Comparison of ENCODE assay signal across 10 mouse cellular contexts in genomic region chr5:111414770-111415249, GRCm38 (mm10). TPM values are rescaled to one million over a fixed set of nuclear protein-coding genes. Genes with fewer than 3 reads are reported as not detected.
DNase-seq lines count a peak whose midpoint lies in the region; ATAC-seq and TF ChIP-seq lines count a peak whose summit lies in the region.
"Had no signal": no experiment of that assay in that cellular context is flagged by ENCODE, and none has a peak within 500 bp of the region (broad histone marks: within the 10 kb centered on the region; RNA-seq: fewer than 3 reads in every experiment).

No protein-coding gene starts in this region.

- no peak for DNase-seq in intestine, embryonic 14.5 days (ENCODE audit: low spot score)
- DNase-seq in spleen, postnatal 10 days (ENCODE audit: low spot score in 2 of 2) = no peak
- DNase-seq in right cerebral cortex, adult 18-20 months = no peak

- H3K27me3 ChIP-seq in intestine, embryonic 14.5 days (replicated peaks; ENCODE audit: control insufficient read depth, insufficient read depth, low read length) = peaks cover 6% of the 10 kb centered on the region
- H3K27me3 ChIP-seq in intestine, postnatal 0 days (replicated peaks; ENCODE audit: control insufficient read depth, insufficient read depth, low read length) = peaks cover 46% of the 10 kb centered on the region
- no peaks in the 10 kb centered on the region for H3K27me3 ChIP-seq in forebrain, embryonic 15.5 days
- peaks cover 74% of the 10 kb centered on the region for H3K27me3 ChIP-seq in limb, embryonic 12.5 days
- H3K27me3 ChIP-seq in neural tube, embryonic 14.5 days (ENCODE audit: control insufficient read depth, insufficient read depth, low read length) = peaks cover 2% of the 10 kb centered on the region; the same call in 1 of the 2 replicates

- no peak overlapping the region for H3K4me3 ChIP-seq in intestine, embryonic 14.5 days (ENCODE audit: low read depth, low read length)
- H3K4me3 ChIP-seq in intestine, postnatal 0 days (ENCODE audit: low read depth, low read length) = no peak overlapping the region
- H3K4me3 ChIP-seq in forebrain, embryonic 15.5 days = peak overlapping the region; percentile 74
- peak overlapping the region; percentile 65 for H3K4me3 ChIP-seq in limb, embryonic 12.5 days (replicated peaks)
- no peak overlapping the region for H3K4me3 ChIP-seq in neural tube, embryonic 14.5 days (ENCODE audit: low read depth, low read length)

- no peak for TF ChIP-seq CTCF in intestine, postnatal 0 days (IDR thresholded peaks at IDR 0.05; ENCODE audit: low read depth)

- H3K4me2 ChIP-seq in intestine, embryonic 14.5 days (ENCODE audit: low read length) = peak overlapping the region; percentile 86; the same call in 1 of the 2 replicates
- no peak overlapping the region for H3K4me2 ChIP-seq in intestine, postnatal 0 days (replicated peaks; ENCODE audit: low read depth)
- peak overlapping the region; percentile 83 for H3K4me2 ChIP-seq in forebrain, embryonic 15.5 days (replicated peaks)
- H3K4me2 ChIP-seq in limb, embryonic 12.5 days = peak overlapping the region; percentile 90
- peak overlapping the region; percentile 96; the same call in 1 of the 2 replicates for H3K4me2 ChIP-seq in neural tube, embryonic 14.5 days (ENCODE audit: low read depth, low read length)

- no peaks in the 10 kb centered on the region for H3K9me3 ChIP-seq in intestine, embryonic 14.5 days (ENCODE audit: control insufficient read depth, low read length)
- H3K9me3 ChIP-seq in intestine, postnatal 0 days (ENCODE audit: control insufficient read depth) = no peaks in the 10 kb centered on the region
- no peaks in the 10 kb centered on the region for H3K9me3 ChIP-seq in forebrain, embryonic 15.5 days
- H3K9me3 ChIP-seq in limb, embryonic 12.5 days = no peaks in the 10 kb centered on the region
- H3K9me3 ChIP-seq in neural tube, embryonic 14.5 days (ENCODE audit: control insufficient read depth, low read length) = no peaks in the 10 kb centered on the region

- peaks cover 29% of the 10 kb centered on the region for H3K4me1 ChIP-seq in intestine, embryonic 14.5 days (replicated peaks; ENCODE audit: control insufficient read depth, insufficient read depth, low read length)
- H3K4me1 ChIP-seq in intestine, postnatal 0 days (replicated peaks; ENCODE audit: control insufficient read depth, insufficient read depth, low read length) = no peaks in the 10 kb centered on the region
- H3K4me1 ChIP-seq in forebrain, embryonic 15.5 days = peaks cover 17% of the 10 kb centered on the region
- H3K4me1 ChIP-seq in limb, embryonic 12.5 days (replicated peaks) = peaks cover 45% of the 10 kb centered on the region
- peaks cover 20% of the 10 kb centered on the region for H3K4me1 ChIP-seq in neural tube, embryonic 14.5 days (ENCODE audit: control insufficient read depth, insufficient read depth, low read length)

- H3K9ac ChIP-seq in intestine, embryonic 14.5 days (ENCODE audit: low read length) = no peak overlapping the region
- no peak overlapping the region for H3K9ac ChIP-seq in intestine, postnatal 0 days (ENCODE audit: low read depth, low read length)
- H3K9ac ChIP-seq in forebrain, embryonic 15.5 days (replicated peaks) = peak overlapping the region; percentile 94
- no peak overlapping the region; the same call in 1 of the 2 replicates for H3K9ac ChIP-seq in limb, embryonic 12.5 days (replicated peaks)
- H3K9ac ChIP-seq in neural tube, embryonic 14.5 days (replicated peaks; ENCODE audit: low read depth, low read length) = no peak overlapping the region

- no peak overlapping the region for H3K27ac ChIP-seq in intestine, embryonic 14.5 days (ENCODE audit: low read depth)
- H3K27ac ChIP-seq in intestine, postnatal 0 days (ENCODE audit: low read depth, low read length) = no peak overlapping the region
- peak overlapping the region; percentile 97 for H3K27ac ChIP-seq in forebrain, embryonic 15.5 days (replicated peaks)
- no peak overlapping the region for H3K27ac ChIP-seq in limb, embryonic 12.5 days
- H3K27ac ChIP-seq in neural tube, embryonic 14.5 days (ENCODE audit: low read depth, low read length) = no peak overlapping the region; the same call in 1 of the 2 replicates

- 0 out of 2 replicates have a peak, but pooled peaks cover 3% of the 10 kb centered on the region for H3K36me3 ChIP-seq in intestine, embryonic 14.5 days (ENCODE audit: control insufficient read depth, insufficient read depth, low read length)
- H3K36me3 ChIP-seq in intestine, postnatal 0 days (ENCODE audit: control insufficient read depth, insufficient read depth) = no peaks in the 10 kb centered on the region
- no peaks in the 10 kb centered on the region for H3K36me3 ChIP-seq in forebrain, embryonic 15.5 days
- peaks cover 5% of the 10 kb centered on the region; the same call in 1 of the 2 replicates for H3K36me3 ChIP-seq in limb, embryonic 12.5 days
- H3K36me3 ChIP-seq in neural tube, embryonic 14.5 days (ENCODE audit: control insufficient read depth, insufficient read depth, low read length) = no peaks in the 10 kb centered on the region; the same call in 1 of the 2 replicates

- WGBS in intestine, embryonic 14.5 days = 52% methylated on average over 4 of the region's 4 CpGs
- 71% methylated on average over 4 of the region's 4 CpGs for WGBS in intestine, postnatal 0 days
- WGBS in forebrain, embryonic 15.5 days = 27% methylated on average over 4 of the region's 4 CpGs
- WGBS in limb, embryonic 12.5 days = 23% methylated on average over 4 of the region's 4 CpGs
- WGBS in neural tube, embryonic 14.5 days = 39% methylated on average over 4 of the region's 4 CpGs

- no peak for ATAC-seq in intestine, embryonic 14.5 days (replicated peaks; ENCODE audit: low FRiP score, low TSS enrichment, low read depth)
- no peak for ATAC-seq in intestine, postnatal 0 days
- ATAC-seq in forebrain, embryonic 15.5 days (replicated peaks) = 0 out of 2 replicates have a peak, but pooled peaks have one; percentile 4
- no peak for ATAC-seq in limb, embryonic 12.5 days (ENCODE audit: insufficient number of reproducible peaks, insufficient read depth, low FRiP score, low TSS enrichment, low read depth)
- ATAC-seq in neural tube, embryonic 14.5 days (ENCODE audit: low read depth) = no peak
- ATAC-seq in erythroblast, adult 5-6 weeks (replicated peaks; ENCODE audit: low FRiP score, poor library complexity, severe bottlenecking) = no peak

RNA-seq across cellular contexts. Expression of gene Mn1, which starts 2.4 kb away (rescaled TPM):
- polyA plus RNA-seq in intestine, embryonic 14.5 days (2014; fragmentation: Nextera tagmentation; extraction: Ambion mirVana) = 10.9 and 11.7 TPM in 2 replicates
- polyA plus RNA-seq in intestine, postnatal 0 days (2015; fragmentation: Nextera tagmentation; extraction: Ambion mirVana) = 2.8 and 3.1 TPM in 2 replicates
- polyA plus RNA-seq in forebrain, embryonic 15.5 days (2015; fragmentation: Nextera tagmentation; extraction: Ambion mirVana) = 102 and 109 TPM in 2 replicates
- 14.9 and 15.0 TPM in 2 replicates for polyA plus RNA-seq in limb, embryonic 12.5 days (2016; fragmentation: Nextera tagmentation; extraction: Ambion mirVana)
- polyA plus RNA-seq in neural tube, embryonic 14.5 days (2014; fragmentation: Nextera tagmentation; extraction: Ambion mirVana) = 18.6 and 19.2 TPM in 2 replicates
- 0.21 TPM in 1 of 2 replicates, not detected in the other for total RNA-seq in erythroblast, adult 5-6 weeks (2015; ENCODE audit: low replicate concordance)
- total RNA-seq in erythroblast, adult 5-6 weeks (2017; ENCODE audit: low replicate concordance) = 0.14 TPM in 1 of 2 replicates, not detected in the other
- total RNA-seq: MEL had no signal
- polyA plus RNA-seq: activated CD4-positive, CD25-positive, alpha-beta regulatory T cell, adult 4 months had no signal

Comparison
In these comparisons a context has a peak if more than half of its experiments do, and no peak if none do; other contexts are left out.
1. H3K4me3 ChIP-seq: peak in forebrain, embryonic 15.5 days (single experiment) and limb, embryonic 12.5 days (single experiment); none in intestine, embryonic 14.5 days (single experiment), intestine, postnatal 0 days (single experiment) and neural tube, embryonic 14.5 days (single experiment).